Mouse (Mus musculus) frontal cortex, postnatal 36 days (tissue): ENCODE data around the gene Prl3d1.
"Not testable (repeated sequence)": the region's sequence is repeated elsewhere in the genome, so short reads cannot be mapped to it uniquely, and the experiment has no call there.

Source experiments
- DNase-seq, 2 experiments: peaks; one replicate each; pipeline ENCODE4 v3.0.0; 2022; ENCODE audit warnings: low spot score in 2 of 2

The Prl3d1 gene

GRCm38 (mm10) chr13:27093890-27094289 is at the start of gene Prl3d1:
Gene Prl3d1 (plus strand): TSS chr13:27094190.
- DNase-seq, result not testable (repeated sequence)

DNA sequence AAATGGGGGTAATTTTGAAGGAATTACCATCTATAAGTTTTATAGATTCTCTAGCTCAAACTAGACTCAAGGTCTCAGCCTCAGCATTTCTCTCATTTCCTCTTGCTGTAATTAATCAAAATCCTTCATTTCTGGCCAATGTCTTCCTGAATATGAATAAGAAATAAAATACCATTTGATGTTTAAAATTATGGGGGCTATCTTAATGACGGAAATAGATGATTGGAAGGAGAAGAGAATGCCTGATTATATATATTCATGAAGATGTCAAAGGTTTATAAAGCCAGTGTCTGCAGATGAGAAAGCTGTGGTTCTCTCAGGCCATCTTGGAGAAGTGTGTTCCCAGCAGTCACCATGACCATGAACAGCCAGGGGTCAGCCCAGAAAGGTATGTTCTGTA is 36.7 kb upstream of the Prl3d1 start, which contains the start of gene Prl:
Prl (plus strand) TSS at position 301 of the 400 bp plus-strand sequence.
- DNase-seq, result no peak

DNA sequence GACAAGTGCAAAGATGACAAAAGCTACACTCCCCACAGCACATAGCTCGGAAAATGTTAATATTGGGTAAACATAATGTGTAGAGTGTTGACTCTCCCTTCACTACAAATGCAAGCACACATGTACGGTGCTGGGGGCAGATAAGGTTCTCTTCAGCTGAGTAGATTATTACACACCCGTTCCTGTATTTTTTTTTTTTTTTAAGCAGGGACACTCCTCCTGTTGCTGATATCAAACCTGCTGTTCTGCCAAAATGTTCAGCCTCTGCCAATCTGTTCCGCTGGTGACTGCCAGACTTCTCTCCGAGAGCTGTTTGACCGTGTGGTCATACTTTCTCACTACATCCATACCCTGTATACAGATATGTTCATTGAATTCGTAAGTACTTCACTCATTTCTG is 34.8 kb upstream of the Prl3d1 start:
- no peak for DNase-seq

- not testable (repeated sequence) for DNase-seq
Observed at GRCm38 (mm10) chr13:27121398-27121797, 27.4 kb downstream of the Prl3d1 start, which contains the start of gene Prl3d2. Gene Prl3d2 (plus strand): TSS chr13:27121698.

- DNase-seq, result no peak
Observed at GRCm38 (mm10) chr13:27148264-27148663, 54.3 kb downstream of the Prl3d1 start.
